ENCODE assay signal across 9 mouse cellular contexts in the genomic region with DNA sequence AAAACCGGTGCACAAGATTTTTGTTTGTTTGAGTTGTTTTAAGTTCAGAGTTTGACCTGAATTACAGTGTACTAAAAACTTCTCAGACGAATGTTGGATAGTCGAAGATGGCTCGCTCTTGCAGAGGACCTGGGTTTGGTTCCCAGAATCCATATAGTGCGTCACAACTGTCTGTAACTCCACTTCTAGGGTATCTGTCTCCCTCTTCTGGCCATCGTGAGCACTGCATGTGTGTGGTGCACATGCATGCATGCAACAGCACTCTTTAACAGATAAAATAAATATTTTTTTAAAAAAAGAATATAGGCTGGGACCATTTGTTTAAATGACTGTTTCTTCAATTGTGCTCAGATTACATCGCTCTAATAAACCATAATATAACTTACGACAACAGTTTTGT. TPM values are rescaled to one million over a fixed set of nuclear protein-coding genes. Genes with fewer than 3 reads are reported as not detected.
DNase-seq lines count a peak whose midpoint lies in the region; ATAC-seq and TF ChIP-seq lines count a peak whose summit lies in the region.
"Had no signal": no experiment of that assay in that cellular context is flagged by ENCODE, and none has a peak within 500 bp of the region (broad histone marks: within the 10 kb centered on the region; RNA-seq: fewer than 3 reads in every experiment).

No protein-coding gene starts in this region.

- no peak overlapping the region for H3K9ac ChIP-seq in kidney, embryonic 15.5 days
- H3K9ac ChIP-seq in neural tube, embryonic 15.5 days (replicated peaks): no peak overlapping the region
- no peak overlapping the region for H3K9ac ChIP-seq in midbrain, embryonic 11.5 days (ENCODE audit: low read length)
- H3K9ac ChIP-seq: neural tube, embryonic 12.5 days had no signal

- no peak overlapping the region for H3K4me2 ChIP-seq in kidney, embryonic 15.5 days
- H3K4me2 ChIP-seq in neural tube, embryonic 15.5 days: no peak overlapping the region
- no peak overlapping the region for H3K4me2 ChIP-seq in midbrain, embryonic 11.5 days
- H3K4me2 ChIP-seq: neural tube, embryonic 12.5 days had no signal

- H3K27me3 ChIP-seq in kidney, adult 2 months (replicated peaks; ENCODE audit: control insufficient read depth, insufficient read depth, low read length): no peaks in the 10 kb centered on the region
- H3K27me3 ChIP-seq in kidney, embryonic 15.5 days: no peaks in the 10 kb centered on the region
- no peaks in the 10 kb centered on the region for H3K27me3 ChIP-seq in E14TG2a.4 (ENCODE audit: insufficient read depth, low read length)
- no peaks in the 10 kb centered on the region for H3K27me3 ChIP-seq in neural tube, embryonic 15.5 days (replicated peaks)
- no peaks in the 10 kb centered on the region for H3K27me3 ChIP-seq in midbrain, embryonic 11.5 days (ENCODE audit: control insufficient read depth, insufficient read depth, low read length)
- H3K27me3 ChIP-seq: neural tube, embryonic 12.5 days had no signal

- no peaks in the 10 kb centered on the region; the same call in 1 of the 2 replicates for H3K4me1 ChIP-seq in kidney, adult 2 months (ENCODE audit: control insufficient read depth, insufficient read depth, low read length)
- peaks cover 17% of the 10 kb centered on the region for H3K4me1 ChIP-seq in kidney, embryonic 15.5 days
- peaks cover 18% of the 10 kb centered on the region for H3K4me1 ChIP-seq in E14TG2a.4 (replicated peaks; ENCODE audit: low read depth, low read length)
- peaks cover 17% of the 10 kb centered on the region for H3K4me1 ChIP-seq in neural tube, embryonic 15.5 days
- H3K4me1 ChIP-seq in midbrain, embryonic 11.5 days (ENCODE audit: control insufficient read depth, insufficient read depth, low read length): peaks cover 10% of the 10 kb centered on the region

- no peak for TF ChIP-seq POLR2A in kidney, adult 2 months (IDR thresholded peaks at IDR 0.05; ENCODE audit: low read depth, low read length)

- ATAC-seq in kidney, embryonic 15.5 days (replicated peaks; ENCODE audit: low FRiP score): no peak
- no peak for ATAC-seq in neural tube, embryonic 15.5 days (ENCODE audit: low FRiP score)
- no peak for ATAC-seq in midbrain, embryonic 11.5 days (ENCODE audit: low FRiP score)

- no peak overlapping the region for H3K27ac ChIP-seq in kidney, adult 2 months (ENCODE audit: insufficient read depth, low read depth, low read length)
- H3K27ac ChIP-seq in kidney, embryonic 15.5 days: no peak overlapping the region
- H3K27ac ChIP-seq in neural tube, embryonic 15.5 days (replicated peaks): no peak overlapping the region
- H3K27ac ChIP-seq in midbrain, embryonic 11.5 days (ENCODE audit: low read depth, low read length): no peak overlapping the region
- H3K27ac ChIP-seq: neural tube, embryonic 12.5 days had no signal

- H3K4me3 ChIP-seq in kidney, adult 2 months (ENCODE audit: insufficient read depth, low read depth, low read length): no peak overlapping the region
- no peak overlapping the region for H3K4me3 ChIP-seq in kidney, embryonic 15.5 days (replicated peaks)
- H3K4me3 ChIP-seq in E14TG2a.4 (replicated peaks; ENCODE audit: low read length): no peak overlapping the region
- H3K4me3 ChIP-seq in neural tube, embryonic 15.5 days (replicated peaks): no peak overlapping the region
- H3K4me3 ChIP-seq in midbrain, embryonic 11.5 days (ENCODE audit: low read depth, low read length): no peak overlapping the region
- H3K4me3 ChIP-seq: neural tube, embryonic 12.5 days had no signal

- H3K9me3 ChIP-seq in kidney, embryonic 15.5 days (replicated peaks): no peaks in the 10 kb centered on the region
- no peaks in the 10 kb centered on the region for H3K9me3 ChIP-seq in E14TG2a.4 (ENCODE audit: low read length)
- H3K9me3 ChIP-seq in neural tube, embryonic 15.5 days (replicated peaks): no peaks in the 10 kb centered on the region
- H3K9me3 ChIP-seq in midbrain, embryonic 11.5 days (ENCODE audit: control insufficient read depth, low read length): no peaks in the 10 kb centered on the region; the same call in 1 of the 2 replicates
- H3K9me3 ChIP-seq: neural tube, embryonic 12.5 days had no signal

- TF ChIP-seq CTCF in kidney, adult 2 months (conservative IDR thresholded peaks at IDR 0.05; ENCODE audit: insufficient read depth, insufficient read length, low read depth, low read length): peak; percentile 66
- TF ChIP-seq CTCF in E14TG2a.4 (conservative IDR thresholded peaks at IDR 0.05; ENCODE audit: low read length): peak; percentile 90

- 87% methylated on average over 8 of the region's 8 CpGs for WGBS in kidney, adult 2 months
- WGBS in kidney, embryonic 15.5 days: 83% methylated on average over 8 of the region's 8 CpGs
- WGBS in neural tube, embryonic 15.5 days: 83% methylated on average over 8 of the region's 8 CpGs
- 84% methylated on average over 8 of the region's 8 CpGs for WGBS in midbrain, embryonic 11.5 days

- no peaks in the 10 kb centered on the region for H3K36me3 ChIP-seq in kidney, adult 2 months (ENCODE audit: control insufficient read depth, insufficient read depth, low read length)
- H3K36me3 ChIP-seq in kidney, embryonic 15.5 days: no peaks in the 10 kb centered on the region
- H3K36me3 ChIP-seq in E14TG2a.4 (ENCODE audit: insufficient read depth, low read length): no peaks in the 10 kb centered on the region
- H3K36me3 ChIP-seq in neural tube, embryonic 15.5 days: no peaks in the 10 kb centered on the region
- H3K36me3 ChIP-seq in midbrain, embryonic 11.5 days (ENCODE audit: control insufficient read depth, insufficient read depth, low read length): no peaks in the 10 kb centered on the region
- H3K36me3 ChIP-seq: neural tube, embryonic 12.5 days had no signal

- DNase-seq in kidney, adult 2 months: peak; percentile 42
- DNase-seq in ZHBTc4 (ENCODE audit: low read depth, low spot score): peak; percentile 80
- peak; percentile 24 for DNase-seq in retina, postnatal 1 day
- no peak for DNase-seq in midbrain, embryonic 11.5 days (ENCODE audit: low spot score, missing footprints)

RNA-seq across cellular contexts. Expression of a gene that starts 3.1 kb away (rescaled TPM):
- polyA plus RNA-seq in kidney, adult 2 months (2012; rRNA removed): 4.5 and 4.7 TPM in 2 replicates
- polyA plus RNA-seq in kidney, embryonic 15.5 days (2015; fragmentation: Nextera tagmentation; extraction: Ambion mirVana): 6.1 and 6.5 TPM in 2 replicates
- polyA plus RNA-seq in neural tube, embryonic 15.5 days (2015; fragmentation: Nextera tagmentation; extraction: Ambion mirVana): 13.4 and 15.4 TPM in 2 replicates
- 6.4 and 6.9 TPM in 2 replicates for polyA plus RNA-seq in midbrain, embryonic 11.5 days (2014; fragmentation: Nextera tagmentation; extraction: Ambion mirVana)

RNA-seq across cellular contexts. Expression of a gene that starts 19.6 kb away (rescaled TPM):
- polyA plus RNA-seq in kidney, adult 2 months (2012; rRNA removed): not detected in 2 replicates
- not detected in 2 replicates for polyA plus RNA-seq in kidney, embryonic 15.5 days (2015; fragmentation: Nextera tagmentation; extraction: Ambion mirVana)
- not detected in 2 replicates for polyA plus RNA-seq in neural tube, embryonic 15.5 days (2015; fragmentation: Nextera tagmentation; extraction: Ambion mirVana)
- not detected in 2 replicates for polyA plus RNA-seq in midbrain, embryonic 11.5 days (2014; fragmentation: Nextera tagmentation; extraction: Ambion mirVana)
- polyA plus RNA-seq: embryonic facial prominence, embryonic 11.5 days; neural tube, embryonic 12.5 days had no signal

RNA-seq across cellular contexts. Expression of a gene that starts 26.3 kb away (rescaled TPM):
- polyA plus RNA-seq in kidney, adult 2 months (2012; rRNA removed): 7.9 and 9.9 TPM in 2 replicates
- 2.9 and 3.8 TPM in 2 replicates for polyA plus RNA-seq in kidney, embryonic 15.5 days (2015; fragmentation: Nextera tagmentation; extraction: Ambion mirVana)
- polyA plus RNA-seq in neural tube, embryonic 15.5 days (2015; fragmentation: Nextera tagmentation; extraction: Ambion mirVana): 0.72 and 2.1 TPM in 2 replicates
- 0.40 and 0.77 TPM in 2 replicates for polyA plus RNA-seq in midbrain, embryonic 11.5 days (2014; fragmentation: Nextera tagmentation; extraction: Ambion mirVana)

RNA-seq across cellular contexts. Expression of a gene that starts 44.9 kb away (rescaled TPM):
- polyA plus RNA-seq in kidney, adult 2 months (2012; rRNA removed): 3.9 and 5.0 TPM in 2 replicates
- polyA plus RNA-seq in kidney, embryonic 15.5 days (2015; fragmentation: Nextera tagmentation; extraction: Ambion mirVana): 18.3 and 18.5 TPM in 2 replicates
- polyA plus RNA-seq in neural tube, embryonic 15.5 days (2015; fragmentation: Nextera tagmentation; extraction: Ambion mirVana): 4.3 and 8.2 TPM in 2 replicates
- polyA plus RNA-seq in midbrain, embryonic 11.5 days (2014; fragmentation: Nextera tagmentation; extraction: Ambion mirVana): 20.1 and 20.4 TPM in 2 replicates
